Mouse (Mus musculus) G1E-ER4 (cell line): ENCODE measurements around the gene Ccdc50. TPM values are rescaled to one million over a fixed set of nuclear protein-coding genes. Genes with fewer than 3 reads are reported as not detected.

Source experiments
- GATA1 ChIP-seq: IDR thresholded peaks from one replicate; pipeline ENCODE4 v1.8.0; 2012; ENCODE audit warnings: low read length, inconsistent platforms
- polyA plus RNA-seq: library from polyadenylated mRNA; stranded (reverse); fragments of >175 nt; gene quantifications from 2 replicates; pipeline ENCODE4 v1.2.3, GENCODE M21; 2012

The Ccdc50 gene
- polyA plus RNA-seq, 1 experiment, result 33.5 TPM

DNA sequence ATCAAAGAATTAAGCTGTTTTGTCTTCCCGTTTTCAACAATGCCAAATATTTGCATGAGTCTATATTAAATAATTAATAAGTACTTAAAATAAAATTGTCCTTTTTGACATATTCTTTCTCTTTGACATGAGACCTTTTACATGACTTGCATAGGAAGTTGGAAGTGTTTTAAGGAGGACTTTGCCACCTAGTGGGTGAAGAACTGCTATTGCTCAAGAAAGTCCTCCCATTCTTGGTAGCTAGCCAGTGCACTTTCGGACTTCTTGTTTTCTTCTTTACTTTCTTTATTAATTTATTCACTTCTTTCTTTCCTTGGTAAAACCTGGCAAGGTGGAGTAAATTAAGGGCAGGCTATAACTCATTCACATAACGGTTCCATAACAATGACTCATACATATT, 55.3 kb downstream of the Ccdc50 start:
- no peak for TF ChIP-seq GATA1

DNA sequence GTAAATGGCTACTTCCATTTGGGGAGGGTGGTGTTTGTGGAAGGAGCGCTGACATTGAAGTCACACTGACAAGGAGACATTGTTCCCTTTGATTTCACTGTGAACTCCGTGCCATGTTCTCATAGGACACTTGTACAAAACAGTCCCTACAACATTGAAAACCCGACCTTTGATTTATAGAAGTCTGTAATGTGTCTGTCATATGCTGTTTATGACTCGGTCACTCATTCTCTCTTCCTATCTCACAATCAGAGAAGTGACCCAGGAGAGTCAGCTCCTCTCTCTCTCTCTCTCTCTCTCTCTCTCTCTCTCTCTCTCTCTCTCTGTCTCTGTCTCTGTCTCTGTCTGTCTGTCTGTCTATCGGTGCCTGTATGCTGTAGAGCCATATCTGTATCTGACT, 60.7 kb downstream of the Ccdc50 start:
- TF ChIP-seq GATA1, result no peak

DNA sequence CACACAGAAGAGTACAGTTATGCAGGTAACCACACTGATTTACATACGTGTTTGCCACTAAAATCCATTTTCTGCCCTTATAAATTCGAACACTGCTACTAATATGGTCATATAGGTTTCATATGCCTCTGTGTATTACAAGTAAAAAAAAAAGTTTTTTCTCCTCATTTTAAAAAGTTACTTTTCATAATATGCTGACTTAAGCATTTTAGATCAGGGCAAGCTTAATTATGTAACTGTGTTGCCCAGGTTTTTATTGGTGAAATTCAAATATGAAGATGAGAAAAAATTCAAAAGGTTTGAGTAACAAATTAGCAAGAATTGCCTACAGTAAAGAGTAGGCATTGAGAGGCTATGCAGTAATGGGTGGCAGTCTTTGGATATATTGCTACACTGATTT, 62.0 kb downstream of the Ccdc50 start:
- no peak for TF ChIP-seq GATA1

DNA sequence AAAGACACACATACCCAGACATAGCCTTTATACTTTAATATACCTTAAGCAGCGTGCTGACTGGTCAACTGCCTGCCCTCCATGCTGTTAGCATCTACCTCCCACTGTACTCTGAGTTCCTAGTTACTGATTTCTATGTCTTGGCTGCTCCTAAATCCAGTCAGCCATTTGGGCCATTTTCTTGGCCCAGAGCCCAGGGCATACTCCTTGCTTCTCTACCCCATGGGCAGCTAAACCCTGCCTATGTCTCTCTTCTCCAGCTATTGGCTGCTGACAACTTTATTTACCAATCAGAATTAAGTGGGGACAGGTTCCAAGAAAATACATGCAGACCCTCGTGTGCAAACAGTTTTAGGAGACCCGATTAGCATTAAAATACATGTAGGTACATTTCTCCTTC, 64.7 kb downstream of the Ccdc50 start:
- no peak for TF ChIP-seq GATA1

DNA sequence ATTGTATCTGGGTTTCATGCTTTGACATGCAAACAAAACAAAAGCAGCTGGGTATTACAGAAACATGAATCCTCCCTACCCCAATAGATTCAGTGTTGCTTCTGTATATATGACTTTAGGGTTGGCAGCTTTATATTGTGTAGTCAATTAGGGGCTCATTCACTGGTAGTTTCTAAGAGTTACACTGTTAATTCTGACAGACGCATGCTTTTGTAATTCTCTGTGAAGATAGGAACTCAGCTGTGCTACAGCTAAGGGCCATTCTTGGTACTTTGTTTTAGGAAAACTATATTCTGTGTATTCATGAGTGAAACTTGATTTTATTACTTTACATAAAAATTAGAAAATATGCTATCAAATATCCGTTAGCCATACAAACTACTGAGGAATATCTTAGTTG, 65.2 kb downstream of the Ccdc50 start:
- no peak for TF ChIP-seq GATA1

DNA sequence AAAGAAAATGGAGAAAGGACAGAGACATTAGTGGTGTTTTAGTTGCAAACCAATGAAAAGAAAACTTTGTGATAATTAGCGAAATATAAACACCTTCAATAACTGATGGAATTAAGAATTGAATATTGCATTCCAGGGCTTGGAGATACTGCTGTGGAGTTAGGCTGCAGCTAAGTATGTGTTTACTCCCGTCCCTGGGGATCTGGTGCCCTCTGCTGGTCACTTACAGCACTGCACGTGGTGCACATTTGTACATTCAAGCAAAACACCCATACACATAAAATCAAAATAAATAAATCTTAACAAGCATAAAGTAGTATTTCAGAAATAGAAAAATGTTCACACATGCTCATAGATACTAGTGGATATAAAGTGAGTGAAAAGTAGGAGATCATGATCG, 68.6 kb downstream of the Ccdc50 start:
- no peak for TF ChIP-seq GATA1

DNA sequence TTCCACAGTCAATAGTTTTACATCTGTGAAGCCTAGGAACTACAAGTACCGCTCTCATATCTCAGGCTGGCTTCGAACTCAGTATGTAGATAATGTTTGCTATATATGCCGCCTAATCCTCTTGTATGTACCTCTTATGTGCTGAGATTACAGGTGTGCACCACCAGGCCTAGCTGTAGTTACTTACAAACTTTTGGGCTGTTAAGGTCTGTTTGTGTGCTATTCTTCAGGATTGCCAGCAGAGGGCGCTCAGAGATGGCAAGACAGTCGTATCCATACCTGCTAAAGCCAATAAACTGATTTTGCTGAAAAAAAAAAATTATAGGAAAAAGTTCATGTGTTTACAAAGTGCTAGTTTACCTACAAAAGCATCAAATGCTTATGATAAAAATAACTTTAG, 80.1 kb downstream of the Ccdc50 start:
- TF ChIP-seq GATA1, result no peak

DNA sequence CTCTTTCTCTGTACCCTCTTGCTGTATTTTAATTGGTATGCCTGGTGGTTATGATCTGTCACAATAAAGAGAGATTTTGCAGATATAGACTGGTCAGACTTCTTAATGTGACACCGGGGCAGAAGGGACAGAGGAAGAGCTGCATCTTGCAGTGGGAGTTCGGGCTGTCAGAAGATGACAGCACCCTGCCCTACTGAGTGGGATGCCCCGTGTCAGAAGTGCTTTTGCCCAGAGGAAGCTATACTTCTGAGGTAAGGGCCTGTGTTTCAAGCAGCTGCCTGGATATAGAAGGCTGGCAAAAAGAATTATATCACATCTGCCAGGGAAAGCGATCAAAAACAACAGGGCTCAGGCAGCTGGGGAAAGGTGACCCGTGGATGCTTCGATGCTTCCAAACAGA, 82.7 kb downstream of the Ccdc50 start:
- no peak for TF ChIP-seq GATA1

DNA sequence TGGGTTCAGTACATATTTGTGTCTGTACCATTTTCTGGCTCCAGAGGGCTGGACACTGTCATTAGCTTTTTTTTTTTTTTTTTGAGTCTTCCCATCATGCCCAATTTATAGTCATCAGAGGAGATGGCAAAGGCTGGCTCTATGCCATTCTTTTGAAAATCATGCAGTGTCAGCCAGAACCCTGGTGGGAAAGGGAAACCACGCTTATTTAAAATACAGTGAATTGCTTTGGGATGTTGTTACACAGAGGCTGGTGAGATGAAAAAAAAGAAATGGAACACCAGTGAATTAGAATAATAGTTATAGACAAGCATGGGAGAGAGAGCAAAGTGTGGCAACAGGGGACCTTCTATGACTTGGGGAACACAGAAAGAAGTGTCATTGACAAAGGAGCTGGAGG, 95.2 kb downstream of the Ccdc50 start:
- TF ChIP-seq GATA1, result no peak

Other genes starting within 250 kb of the Ccdc50 start
- gene Ostn, start 81.4 kb upstream of the Ccdc50 start, polyA plus RNA-seq, result not detected in 2 replicates
- gene Uts2b, start 18.6 kb upstream of the Ccdc50 start, polyA plus RNA-seq, result not detected in 2 replicates